Mouse (Mus musculus) heart, adult 18-20 months (tissue): ENCODE measurements around the gene Cd160. TPM values are rescaled to one million over a fixed set of nuclear protein-coding genes. Genes with fewer than 3 reads are reported as not detected.

Experiments
- DNase-seq, 2 experiments: peaks; one replicate each; pipeline ENCODE4 v3.0.0; 2021 to 2022; ENCODE audit warnings: mixed read lengths in 1 of 2
- total RNA-seq, 2 experiments: library from RNA; stranded (reverse); gene quantifications; 2 replicates each; pipeline ENCODE4 v1.2.3; 2021

Gene Cd160
- total RNA-seq, 2 experiments from 2014 or later = not detected

DNA sequence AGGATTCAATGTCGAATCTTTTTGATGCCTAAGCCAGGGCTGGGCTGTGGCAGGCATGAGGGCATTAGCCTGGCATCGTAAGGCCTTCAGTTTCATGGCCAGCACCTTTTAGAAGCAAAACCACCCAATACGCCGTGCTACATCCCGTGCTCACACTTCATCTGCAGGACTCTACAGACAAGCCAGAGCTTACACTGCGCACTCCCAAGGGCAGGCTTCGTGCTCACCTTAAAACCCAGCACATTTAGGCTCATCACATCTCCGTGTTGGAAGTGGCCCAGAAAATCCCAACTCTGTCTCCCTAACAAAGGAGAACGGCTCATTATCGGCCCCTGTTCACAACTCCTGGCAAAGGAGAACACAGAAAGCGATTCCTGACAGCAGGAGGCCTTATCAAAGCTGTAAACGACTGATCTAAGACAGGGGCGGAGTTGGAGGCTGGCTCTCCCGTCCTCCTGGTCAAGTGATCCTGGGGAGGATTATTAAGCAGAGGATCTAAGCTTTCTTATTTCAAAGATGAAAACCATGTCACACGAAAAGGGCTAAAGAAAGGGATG, 765 bp downstream of the Cd160 start:
- DNase-seq = no peak

DNA sequence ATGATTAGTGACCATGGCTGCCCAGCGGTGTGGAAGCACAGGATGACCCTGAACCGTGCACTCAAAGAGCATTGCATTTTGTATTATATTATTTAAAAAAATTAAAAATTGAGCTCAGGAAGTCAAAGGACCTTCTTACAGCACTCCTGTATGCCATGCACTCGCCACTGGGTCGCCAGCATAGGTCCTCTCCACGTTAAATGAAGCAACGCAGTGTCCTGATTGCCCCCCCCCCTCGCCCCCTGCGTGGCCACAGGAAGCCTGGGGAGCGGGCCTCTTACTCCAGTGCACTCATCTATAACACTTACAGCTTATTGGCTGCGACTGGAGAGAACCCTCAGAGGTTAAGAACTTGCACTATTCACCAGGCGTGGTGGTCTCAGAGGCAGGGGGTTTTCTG, 3.9 kb downstream of the Cd160 start:
- no peak for DNase-seq

DNA sequence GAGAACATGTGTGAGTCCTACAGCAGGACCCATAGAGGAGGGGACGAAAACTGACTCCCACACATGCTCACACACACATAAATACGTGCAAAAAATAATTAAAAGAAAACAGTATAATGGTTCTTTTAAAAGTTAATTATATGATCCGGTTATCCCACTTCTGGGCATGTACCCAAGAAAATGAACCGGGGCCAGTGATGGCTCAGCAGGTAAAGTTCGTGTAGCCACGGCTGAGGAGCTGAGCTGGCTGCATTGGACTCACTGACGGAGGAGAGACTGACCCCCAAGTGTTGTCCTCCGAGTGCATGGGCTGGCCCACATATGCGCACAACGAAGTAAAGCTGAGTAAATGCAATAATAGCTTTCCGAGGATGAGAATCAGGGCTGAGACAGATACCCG, 4.5 kb downstream of the Cd160 start:
- DNase-seq = no peak

DNA sequence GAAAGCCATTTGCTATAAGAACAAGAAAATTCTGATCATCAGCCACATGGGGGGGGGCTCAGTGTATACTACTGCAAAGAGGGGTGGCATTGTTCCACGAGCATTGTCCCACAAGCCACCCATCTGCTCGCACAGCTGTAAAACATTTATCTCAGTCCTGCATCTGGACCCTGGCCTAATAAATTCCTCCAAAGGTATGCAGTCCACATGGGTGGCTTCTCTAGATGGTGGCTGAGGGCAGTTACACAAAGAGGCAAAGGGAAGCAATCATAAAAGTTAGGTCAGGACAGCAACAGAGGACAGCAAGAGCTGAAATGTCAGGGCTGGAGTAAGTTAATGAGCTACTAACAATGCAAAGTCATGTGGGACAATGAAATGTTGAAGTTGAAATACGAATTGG, 5.5 kb downstream of the Cd160 start:
- DNase-seq = no peak

DNA sequence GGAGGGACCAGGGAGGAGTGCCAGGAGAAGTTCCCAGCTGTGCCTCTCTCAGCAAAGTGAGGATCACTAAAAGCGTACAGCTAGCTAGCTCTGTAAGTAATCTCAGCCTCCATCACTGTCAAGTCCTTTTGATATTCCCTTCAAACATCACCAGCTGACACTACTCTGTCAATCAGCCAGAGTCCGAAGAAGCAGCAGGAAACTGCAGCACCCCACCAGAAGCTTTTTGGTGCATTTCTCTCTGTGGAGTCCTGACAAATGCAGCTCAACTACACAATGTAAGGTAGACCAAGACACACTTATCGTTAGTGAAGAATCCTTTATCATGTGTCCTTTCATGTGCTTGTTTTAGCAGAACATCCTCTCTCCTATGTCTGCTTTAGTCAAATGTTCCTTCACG, 7.6 kb downstream of the Cd160 start:
- DNase-seq = no peak

DNA sequence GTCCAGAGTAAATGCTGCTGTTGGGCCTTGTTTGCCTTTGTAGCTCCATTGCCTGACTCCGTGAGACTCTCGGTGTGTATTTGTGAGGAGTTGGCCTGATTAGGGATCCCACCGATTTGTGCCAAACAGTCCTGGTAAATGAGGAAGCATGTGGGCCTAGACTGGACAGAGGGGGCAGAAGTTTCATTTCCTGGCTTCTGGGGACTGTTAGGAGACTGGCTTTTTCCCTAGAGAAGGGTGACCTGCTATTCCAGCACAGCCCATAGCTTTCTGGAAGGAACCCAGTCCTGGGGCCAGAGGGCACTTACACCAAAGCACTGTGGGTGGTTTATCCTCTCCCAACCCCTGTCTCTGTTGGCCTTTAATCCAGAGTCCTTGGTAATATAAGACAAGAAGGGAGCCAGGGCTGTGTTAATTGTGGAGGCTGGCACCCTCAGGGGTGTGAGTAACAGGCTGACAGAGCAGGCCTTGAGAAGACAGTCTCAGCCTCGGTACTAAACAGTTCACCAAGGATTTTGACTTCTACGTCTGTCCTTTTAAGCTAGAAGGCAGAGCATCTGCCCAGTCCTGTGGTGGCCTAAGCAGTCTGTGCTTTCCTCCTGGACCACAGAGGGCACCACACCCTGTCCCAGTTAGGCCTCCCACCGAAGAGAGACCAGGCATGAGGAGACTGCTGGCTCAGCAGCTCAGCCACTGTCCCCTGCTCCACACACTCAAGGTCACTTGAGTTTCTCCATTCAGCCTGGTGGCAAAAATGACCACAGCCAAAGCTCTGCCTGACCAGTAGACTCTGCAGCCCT, 8.8 kb downstream of the Cd160 start:
- DNase-seq = no peak

DNA sequence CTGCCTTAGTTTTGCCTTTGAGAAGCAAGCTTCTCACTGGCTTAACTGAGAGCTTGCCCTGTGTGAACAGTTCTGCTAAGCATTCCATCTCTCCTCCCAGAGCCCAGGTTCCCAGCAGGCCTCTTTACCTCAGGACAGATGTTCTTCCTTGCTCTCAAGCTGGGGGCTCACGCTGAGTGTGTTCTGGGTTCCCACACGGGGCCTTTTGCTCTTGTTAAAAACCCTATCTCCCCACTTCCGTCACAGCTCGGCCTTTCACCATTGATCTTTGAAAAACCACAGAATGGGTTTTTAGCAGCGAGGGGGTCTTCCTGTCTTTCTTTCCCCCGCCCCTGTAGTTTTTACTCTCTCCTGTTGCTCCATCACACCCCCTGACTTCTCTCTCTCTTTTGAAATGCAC, 14.8 kb downstream of the Cd160 start:
- no peak for DNase-seq

DNA sequence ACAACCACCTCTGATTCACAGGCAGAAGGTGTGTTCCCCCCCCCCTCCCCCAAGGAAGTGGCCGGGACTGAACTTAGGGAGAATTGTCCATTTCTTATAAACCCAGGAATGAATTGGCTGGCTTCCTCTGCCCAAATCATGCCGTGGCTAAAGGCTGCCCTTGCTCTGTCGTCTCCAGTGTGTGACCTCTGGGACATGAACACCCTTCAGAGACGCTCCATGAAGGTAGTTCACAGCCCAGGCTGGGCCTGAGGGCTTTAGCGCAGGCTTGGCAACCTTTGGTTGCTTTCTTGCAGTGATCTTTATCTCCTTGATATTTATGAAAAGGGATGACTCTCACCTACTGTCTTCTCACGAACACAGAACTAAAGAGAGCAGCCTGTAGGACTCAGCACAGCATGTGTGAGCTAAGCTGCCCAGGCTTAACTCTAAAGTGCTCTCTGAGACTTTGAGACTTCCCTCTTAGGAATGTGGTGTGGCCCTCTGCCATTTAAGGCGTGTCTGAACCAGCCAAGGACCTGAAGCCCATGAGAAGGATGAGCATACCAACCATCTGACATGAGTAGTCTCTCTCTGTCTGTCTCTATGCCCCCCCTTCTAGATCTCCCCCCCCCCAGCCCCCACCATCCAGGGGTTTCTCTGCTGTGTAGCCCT, 15.4 kb downstream of the Cd160 start:
- DNase-seq = no peak

DNA sequence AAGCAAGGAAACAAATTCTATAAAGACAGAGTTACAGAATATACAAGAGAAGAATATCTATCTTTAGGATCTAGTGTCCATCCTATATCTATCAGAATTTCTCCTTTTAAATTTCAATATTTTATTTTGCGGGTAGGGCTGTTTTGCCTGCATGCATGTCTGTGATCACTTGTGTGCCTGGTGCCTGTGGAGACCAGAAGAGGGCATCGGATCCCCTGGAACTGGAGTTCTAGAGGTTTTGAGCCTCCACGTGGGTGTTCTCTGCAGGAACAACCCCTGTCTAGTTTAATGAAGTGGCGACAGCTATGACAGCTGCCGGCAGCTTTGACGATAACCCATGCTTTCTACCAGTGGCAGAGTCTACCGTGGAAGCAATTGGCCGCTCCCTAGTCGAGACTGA, 16.0 kb downstream of the Cd160 start:
- DNase-seq = peak; percentile 51 to 68

DNA sequence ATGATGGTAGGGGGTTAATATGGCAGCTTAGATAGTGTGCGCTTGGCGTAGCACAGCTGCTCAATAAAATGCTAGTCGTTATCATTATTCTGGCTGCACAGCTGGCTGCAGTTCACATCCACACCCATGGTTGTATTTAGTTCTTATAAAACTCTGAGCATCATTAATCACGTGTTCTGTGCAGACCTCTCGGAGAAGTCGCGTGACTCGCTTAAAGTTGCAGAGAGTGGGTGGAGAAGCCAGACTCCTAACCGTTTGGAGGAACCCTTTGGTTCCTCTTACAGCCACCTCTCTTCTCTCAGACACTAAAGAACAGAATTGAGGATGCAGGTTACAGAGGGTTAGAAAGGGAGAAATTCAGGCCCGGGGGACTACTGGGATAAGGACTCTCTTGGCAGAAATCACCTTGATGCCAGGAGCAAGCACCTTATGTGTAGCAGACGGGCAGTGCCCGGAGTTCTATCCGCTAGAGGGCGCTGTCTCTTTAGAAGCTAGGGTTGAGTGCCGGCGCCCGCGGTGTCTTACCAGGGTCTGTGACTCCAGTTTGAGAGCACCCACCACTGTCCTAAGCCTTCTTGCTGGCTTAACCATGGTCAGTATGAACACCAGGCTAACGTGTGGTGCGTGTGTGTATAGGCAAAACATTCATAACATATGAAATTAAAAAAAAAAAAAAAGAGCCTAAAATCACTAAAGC, 16.6 kb downstream of the Cd160 start:
- DNase-seq = peak; percentile 74 to 89

DNA sequence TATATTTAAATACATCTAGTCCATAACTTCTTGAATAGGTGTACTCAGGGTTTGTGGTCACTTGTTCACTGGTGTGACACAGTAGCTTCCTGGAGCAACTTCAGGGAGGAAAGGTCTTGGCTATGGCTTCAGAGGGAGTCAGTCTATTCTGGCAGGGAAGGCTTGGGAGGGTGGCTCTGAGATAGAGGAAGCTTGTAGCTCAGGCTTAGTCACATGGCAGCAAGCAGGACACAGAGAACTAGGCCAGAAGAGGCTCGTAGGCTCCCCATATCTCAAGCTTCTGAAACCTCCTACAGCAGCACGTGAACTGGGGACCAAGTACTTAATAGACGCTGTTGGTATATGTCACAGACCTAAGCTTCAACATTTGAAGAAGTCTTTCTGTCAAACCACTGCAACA, 17.9 kb downstream of the Cd160 start:
- DNase-seq = peak; percentile 16 to 41

DNA sequence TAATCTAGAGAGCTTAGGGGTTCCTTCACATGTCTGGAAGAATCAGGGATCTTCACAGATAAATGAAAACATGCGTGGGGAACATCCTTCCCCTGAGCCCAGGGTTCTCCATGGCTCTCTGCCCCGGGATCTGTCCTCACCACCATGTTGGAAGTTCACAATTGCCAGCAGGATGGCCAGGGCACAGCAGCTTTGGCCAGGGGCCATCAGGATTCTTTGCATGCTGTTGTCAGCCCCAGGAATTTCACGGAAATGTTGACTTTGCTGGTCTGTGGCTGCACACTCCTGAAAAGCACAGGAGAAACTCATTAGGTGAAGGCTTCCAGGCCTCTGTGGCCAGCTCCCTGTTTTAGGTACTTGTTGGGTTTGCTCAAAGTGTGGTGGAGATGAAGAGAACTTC, 20.5 kb downstream of the Cd160 start:
- no peak for DNase-seq

DNA sequence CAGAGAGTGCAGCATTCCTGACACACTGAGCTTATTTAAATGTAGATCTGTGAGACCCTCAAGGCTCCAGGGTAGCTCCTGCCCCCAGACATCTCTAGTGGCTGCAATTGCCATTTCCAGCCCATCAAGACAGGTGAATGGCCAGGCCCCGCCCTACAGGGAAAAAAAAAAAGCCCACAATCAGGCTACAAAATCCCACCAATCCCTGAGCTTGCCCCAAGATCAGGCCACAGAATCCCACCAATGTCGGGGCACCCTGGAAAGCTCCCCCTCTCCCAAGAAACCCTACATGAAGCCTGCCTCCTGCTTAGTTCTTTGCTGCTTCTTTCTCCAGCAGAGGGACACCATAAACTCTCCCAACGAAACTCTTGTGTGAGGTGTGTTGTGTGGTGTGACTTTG, 21.0 kb downstream of the Cd160 start:
- DNase-seq = no peak

DNA sequence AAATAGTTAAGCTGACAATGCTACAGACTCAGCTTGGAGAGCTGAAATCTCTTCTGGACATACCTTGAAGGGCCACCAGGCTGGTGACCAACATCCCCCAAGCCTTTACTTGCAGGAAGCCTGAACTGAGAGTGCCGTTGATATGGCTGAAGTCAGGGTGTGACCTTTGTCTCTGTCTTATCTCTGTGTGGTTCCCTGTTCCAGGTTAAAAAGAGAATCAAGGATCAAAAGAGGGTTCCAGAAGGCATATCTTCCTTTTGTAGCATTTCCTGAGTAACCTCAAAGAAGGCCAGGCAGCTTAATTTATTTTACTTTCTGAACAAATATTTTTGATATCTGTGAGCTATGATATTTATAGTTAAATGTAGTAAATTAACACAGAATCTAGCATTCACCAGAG, 26.9 kb downstream of the Cd160 start:
- DNase-seq = no peak

DNA sequence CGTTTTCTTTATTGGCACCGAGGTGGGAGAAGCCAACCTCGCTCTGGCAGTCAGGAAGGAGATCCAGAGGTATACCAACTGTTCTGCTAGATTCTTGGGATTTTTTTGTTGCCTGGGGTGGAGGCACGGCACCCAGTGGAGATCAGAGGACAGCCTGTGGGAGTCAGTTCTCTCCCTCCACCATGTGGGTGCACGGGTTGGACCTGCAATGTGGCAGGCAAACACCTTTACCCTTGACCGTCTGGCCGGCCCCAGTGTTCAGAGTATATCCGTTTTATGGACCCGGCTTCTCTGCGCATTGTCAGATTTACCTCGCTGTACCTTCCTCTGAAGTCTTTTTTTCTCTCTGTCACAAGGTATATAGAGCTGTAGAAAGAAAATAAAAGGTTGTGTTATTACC, 28.9 kb downstream of the Cd160 start:
- DNase-seq = no peak

DNA sequence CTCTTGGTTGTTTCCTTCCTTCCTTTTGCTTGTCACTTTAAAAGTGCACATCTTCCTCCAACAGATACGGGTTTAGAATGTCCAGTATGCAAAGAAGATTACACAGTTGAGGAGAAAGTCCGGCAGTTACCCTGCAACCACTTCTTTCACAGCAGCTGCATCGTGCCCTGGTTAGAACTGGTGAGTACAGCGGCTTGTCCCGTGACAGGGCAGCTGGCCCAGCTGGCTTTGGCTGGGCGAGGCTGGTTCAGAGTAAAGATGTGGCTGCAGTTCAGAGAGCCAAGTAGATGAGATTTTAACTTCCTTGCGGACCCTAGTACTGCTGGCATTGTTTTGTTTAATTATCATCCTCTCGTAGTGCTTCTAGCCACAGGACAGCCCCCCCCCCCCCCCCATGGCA, 40.6 kb downstream of the Cd160 start:
- DNase-seq = peak; percentile 42 to 44

DNA sequence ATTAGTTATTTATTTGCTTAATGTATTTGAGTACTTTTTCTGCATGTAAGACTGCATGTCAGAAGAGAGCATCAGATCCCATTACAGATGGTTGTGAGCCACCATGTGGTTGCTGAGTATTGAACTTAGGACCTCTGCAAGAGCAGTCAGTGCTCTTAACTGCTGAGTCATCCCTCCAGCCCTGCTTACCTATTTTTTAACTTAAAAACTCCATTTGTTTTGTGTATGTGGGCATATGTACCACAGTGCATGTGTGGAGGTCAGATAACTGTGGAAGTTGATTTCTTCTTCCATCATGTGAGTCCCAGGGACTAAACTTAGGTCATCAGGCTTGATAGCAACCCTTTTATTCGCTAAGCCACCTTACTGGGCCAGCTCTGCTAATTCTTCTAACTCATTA, 41.4 kb downstream of the Cd160 start:
- DNase-seq = no peak

DNA sequence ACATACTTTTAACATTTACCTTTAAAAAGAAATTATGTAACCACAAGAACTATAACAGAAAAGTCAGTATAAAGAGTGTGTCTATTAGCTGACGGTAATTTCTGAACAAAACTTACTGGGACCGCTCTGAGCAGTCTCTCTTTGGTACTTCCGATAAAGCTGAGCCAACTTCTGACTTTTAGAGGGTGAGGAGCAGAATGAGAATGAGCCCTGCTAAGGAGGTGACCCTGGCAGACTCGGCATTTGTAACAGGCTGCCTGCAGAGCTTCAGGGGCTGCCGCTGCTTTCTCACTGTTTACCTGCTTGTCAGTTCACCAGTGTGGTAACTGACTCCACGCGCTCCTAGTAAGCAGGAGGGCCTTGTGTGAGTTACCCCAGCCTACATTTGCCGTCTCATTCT, 46.9 kb downstream of the Cd160 start:
- no peak for DNase-seq

DNA sequence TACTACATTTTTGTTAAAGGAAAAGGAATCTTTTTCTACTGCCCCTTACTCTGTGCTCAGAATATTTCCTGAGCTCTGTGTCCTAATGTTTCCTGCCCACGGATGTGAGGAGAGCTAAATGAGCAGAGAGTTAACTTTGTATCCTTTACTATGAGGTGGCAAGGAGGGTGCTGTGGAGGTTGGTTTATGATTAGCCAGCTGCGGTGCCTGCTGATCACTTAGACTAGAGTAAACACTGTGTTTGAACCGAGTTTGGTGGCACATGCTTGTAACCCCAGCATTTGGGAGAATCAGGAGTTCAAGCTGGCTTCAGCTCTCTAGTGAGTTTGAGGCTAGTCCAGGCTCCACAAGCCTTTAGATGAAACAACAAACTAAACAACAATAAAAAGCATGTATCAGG, 52.0 kb downstream of the Cd160 start:
- DNase-seq = no peak

DNA sequence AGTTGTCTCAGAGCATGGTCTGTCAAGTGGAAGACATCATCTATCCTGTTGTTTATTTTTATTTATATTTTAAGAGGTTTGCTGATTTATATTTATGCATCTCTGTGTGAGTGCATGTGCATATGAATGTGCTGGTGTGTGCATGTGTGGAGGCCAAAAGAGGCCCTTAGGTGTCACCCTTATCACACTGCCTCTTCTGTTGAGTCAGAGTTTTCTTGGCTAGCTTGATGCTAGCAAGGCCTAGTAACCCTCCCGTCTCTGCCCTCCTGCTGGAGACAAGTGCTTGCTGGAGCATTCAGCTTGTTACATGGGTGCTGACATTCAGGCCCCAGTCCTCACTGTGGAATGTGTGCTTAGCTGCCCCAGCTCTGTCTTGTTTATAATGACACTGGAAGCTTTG, 56.2 kb downstream of the Cd160 start:
- peak in 1 of 2 experiments; percentile 26 for DNase-seq

DNA sequence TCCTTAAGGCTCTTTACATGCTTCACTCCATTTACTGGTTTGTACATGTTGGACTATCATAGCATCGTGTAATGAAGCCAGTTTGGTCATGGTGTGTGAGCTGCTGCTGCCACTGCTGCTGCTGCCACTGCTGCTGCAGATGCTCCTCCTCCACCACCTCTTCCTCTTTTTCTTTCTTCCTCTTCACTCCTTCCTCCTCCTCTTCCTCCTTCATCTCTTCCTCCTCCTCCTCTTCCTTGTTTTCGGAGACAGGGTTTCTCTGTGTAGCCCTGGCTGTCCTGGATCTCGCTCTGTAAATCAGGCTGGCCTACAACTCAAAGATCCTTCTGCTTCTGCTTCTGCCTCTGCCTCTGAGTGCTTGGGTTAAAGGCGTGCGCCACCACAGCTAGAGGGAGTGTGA, 59.2 kb downstream of the Cd160 start:
- no peak for DNase-seq

DNA sequence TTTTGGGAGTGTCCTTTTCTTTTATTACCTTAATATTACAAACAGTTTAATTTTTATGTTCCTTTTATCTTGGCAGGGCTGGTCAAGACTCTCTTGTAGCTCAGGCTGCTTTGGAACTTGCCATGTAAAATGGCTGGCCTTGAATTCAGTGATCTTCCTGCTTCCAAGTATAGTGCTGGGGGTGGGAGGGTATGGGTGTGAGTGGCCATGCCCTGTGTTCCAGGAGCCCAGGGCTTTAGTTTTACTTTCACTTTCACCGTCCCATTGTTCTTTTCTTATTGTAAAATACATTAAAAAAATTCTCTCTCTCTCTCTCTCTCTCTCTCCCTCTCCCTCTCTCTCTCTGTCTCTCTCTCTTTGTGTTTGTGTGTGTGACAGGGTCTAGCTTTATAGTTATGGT, 64.6 kb downstream of the Cd160 start:
- DNase-seq = peak in 1 of 2 experiments; percentile 18

DNA sequence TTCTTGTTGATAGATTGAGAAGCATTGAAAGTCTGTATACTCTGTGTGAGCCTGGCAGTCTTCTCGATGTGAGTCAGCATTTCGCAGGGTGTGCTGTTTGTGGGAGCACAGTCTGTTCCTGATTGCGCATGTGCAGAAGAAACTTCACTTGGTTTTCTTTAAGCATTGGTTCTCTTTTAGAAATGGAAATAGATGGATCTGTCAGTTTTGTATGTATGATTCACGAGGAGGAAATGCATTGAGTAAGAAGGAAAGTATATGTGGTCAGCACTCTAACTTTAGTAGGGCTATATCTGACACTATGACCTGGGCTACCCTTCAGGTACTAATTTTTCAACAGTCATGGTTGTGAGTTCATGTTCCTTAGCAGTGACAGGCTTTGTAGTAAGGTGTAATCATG, 69.5 kb downstream of the Cd160 start:
- peak in 1 of 2 experiments; percentile 37 for DNase-seq
